Mouse (Mus musculus): Measurements from ENCODE around the gene Satb2. TPM values are rescaled to one million over a fixed set of nuclear protein-coding genes. Genes with fewer than 3 reads are reported as not detected.

Satb2 gene
- 46.2 and 62.5 TPM in 2 replicates for polyA plus RNA-seq (2015; fragmentation: Nextera tagmentation; extraction: Ambion mirVana)

DNA sequence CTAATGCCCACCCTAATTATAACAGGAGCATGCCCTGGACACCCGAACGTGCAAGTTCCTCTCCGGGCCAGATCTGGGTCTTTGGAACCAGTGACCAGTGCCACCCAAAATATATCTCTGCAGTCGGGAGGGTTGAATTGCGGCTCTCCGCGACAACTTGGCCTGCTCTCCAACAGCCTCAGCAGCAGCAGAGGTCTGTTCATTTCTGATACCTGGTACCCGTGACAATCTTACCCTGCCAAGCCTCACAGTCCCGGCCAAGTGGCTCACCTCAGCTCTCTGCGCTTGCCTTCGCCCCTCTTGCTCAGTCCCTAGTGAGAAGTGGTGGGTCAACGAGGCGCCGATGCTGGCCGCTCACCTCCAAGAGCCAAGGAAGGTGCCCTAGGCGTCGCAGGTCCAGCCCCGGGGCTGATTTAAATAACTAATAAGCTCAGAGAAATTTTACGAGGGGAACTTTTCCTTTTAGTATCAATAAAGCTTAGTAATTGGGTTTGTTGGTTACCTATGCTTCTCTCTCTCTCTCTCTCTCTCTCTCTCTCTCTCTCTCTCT lies at the start of gene Satb2:
Satb2 (minus strand) TSS at position 500 of the 550 bp plus-strand sequence.
- Histone ChIP-seq H3K4me3 (peak within 1 kb of the TSS; percentile 35), H3K4me2 (replicated peaks) (peak within 1 kb of the TSS; percentile 59), H3K9ac (replicated peaks) (peak within 1 kb of the TSS; percentile 32; the same call in 1 of the 2 replicates), H3K9me3 (no peaks in the 10 kb centered on the region), H3K36me3 (no peaks in the 10 kb centered on the region), H3K27ac (replicated peaks) (peak within 1 kb of the TSS; percentile 79; the same call in 1 of the 2 replicates), H3K4me1 (peaks cover 45% of the 10 kb centered on the region), H3K27me3 (peaks cover 48% of the 10 kb centered on the region)
- no peak for ATAC-seq (replicated peaks)
- 2% methylated on average over 19 of the region's 19 CpGs for WGBS

- no peak overlapping the region for H3K4me3 ChIP-seq
- no peak overlapping the region for H3K9ac ChIP-seq (replicated peaks)
- H3K36me3 ChIP-seq = no peaks in the 10 kb centered on the region
- no peak for ATAC-seq (replicated peaks)
- H3K27me3 ChIP-seq = no peaks in the 10 kb centered on the region
- no peaks in the 10 kb centered on the region for H3K4me1 ChIP-seq
- no peak overlapping the region for H3K27ac ChIP-seq (replicated peaks)
- no peak overlapping the region for H3K4me2 ChIP-seq (replicated peaks)
- no peaks in the 10 kb centered on the region for H3K9me3 ChIP-seq
Observed at GRCm38 (mm10) chr1:57018941-57019340, 40.5 kb upstream of the Satb2 start.

GRCm38 (mm10) chr1:57013856-57014255 lies 35.4 kb upstream of the Satb2 start:
- H3K27me3 ChIP-seq = no peaks in the 10 kb centered on the region
- H3K9me3 ChIP-seq = no peaks in the 10 kb centered on the region
- H3K4me2 ChIP-seq (replicated peaks) = no peak overlapping the region
- H3K4me3 ChIP-seq = no peak overlapping the region
- no peak overlapping the region for H3K9ac ChIP-seq (replicated peaks)
- no peak overlapping the region for H3K27ac ChIP-seq (replicated peaks)
- H3K36me3 ChIP-seq = no peaks in the 10 kb centered on the region
- ATAC-seq (replicated peaks) = no peak
- no peaks in the 10 kb centered on the region for H3K4me1 ChIP-seq

- Histone ChIP-seq H3K9me3 (no peaks in the 10 kb centered on the region), H3K27me3 (no peaks in the 10 kb centered on the region), H3K4me1 (no peaks in the 10 kb centered on the region), H3K36me3 (no peaks in the 10 kb centered on the region), H3K4me2 (replicated peaks) (no peak overlapping the region), H3K4me3 (no peak overlapping the region), H3K27ac (replicated peaks) (no peak overlapping the region), H3K9ac (replicated peaks) (no peak overlapping the region)
- ATAC-seq (replicated peaks) = peak; percentile 70; the same call in 1 of the 2 replicates
- WGBS = 50% methylated on average over 4 of the region's 4 CpGs
Observed at GRCm38 (mm10) chr1:57009171-57009570, 30.7 kb upstream of the Satb2 start.

- Histone ChIP-seq H3K4me1 (no peaks in the 10 kb centered on the region), H3K27ac (replicated peaks) (no peak overlapping the region), H3K9ac (replicated peaks) (no peak overlapping the region), H3K9me3 (no peaks in the 10 kb centered on the region), H3K36me3 (no peaks in the 10 kb centered on the region), H3K27me3 (no peaks in the 10 kb centered on the region), H3K4me3 (no peak overlapping the region), H3K4me2 (replicated peaks) (no peak overlapping the region)
- 81% methylated on average over 2 of the region's 2 CpGs for WGBS
- no peak for ATAC-seq (replicated peaks)
Observed at GRCm38 (mm10) chr1:56995041-56995440, 16.6 kb upstream of the Satb2 start.

GRCm38 (mm10) chr1:56992310-56992709 lies 13.9 kb upstream of the Satb2 start:
- H3K27ac ChIP-seq (replicated peaks) = no peak overlapping the region
- no peak overlapping the region for H3K4me3 ChIP-seq
- no peaks in the 10 kb centered on the region for H3K4me1 ChIP-seq
- no peak overlapping the region for H3K9ac ChIP-seq (replicated peaks)
- H3K4me2 ChIP-seq (replicated peaks) = no peak overlapping the region
- no peak for ATAC-seq (replicated peaks)
- 84% methylated on average over 5 of the region's 5 CpGs for WGBS
- H3K9me3 ChIP-seq = no peaks in the 10 kb centered on the region
- no peaks in the 10 kb centered on the region; the same call in 1 of the 2 replicates for H3K27me3 ChIP-seq
- H3K36me3 ChIP-seq = no peaks in the 10 kb centered on the region

GRCm38 (mm10) chr1:56991613-56992012 lies 13.2 kb upstream of the Satb2 start:
- no peaks in the 10 kb centered on the region; the same call in 1 of the 2 replicates for H3K27me3 ChIP-seq
- H3K27ac ChIP-seq (replicated peaks) = no peak overlapping the region
- WGBS = 55% methylated on average over 4 of the region's 4 CpGs
- ATAC-seq (replicated peaks) = no peak
- H3K4me2 ChIP-seq (replicated peaks) = no peak overlapping the region
- no peak overlapping the region for H3K4me3 ChIP-seq
- H3K9ac ChIP-seq (replicated peaks) = no peak overlapping the region
- no peaks in the 10 kb centered on the region for H3K9me3 ChIP-seq
- H3K4me1 ChIP-seq = no peaks in the 10 kb centered on the region
- H3K36me3 ChIP-seq = no peaks in the 10 kb centered on the region

DNA sequence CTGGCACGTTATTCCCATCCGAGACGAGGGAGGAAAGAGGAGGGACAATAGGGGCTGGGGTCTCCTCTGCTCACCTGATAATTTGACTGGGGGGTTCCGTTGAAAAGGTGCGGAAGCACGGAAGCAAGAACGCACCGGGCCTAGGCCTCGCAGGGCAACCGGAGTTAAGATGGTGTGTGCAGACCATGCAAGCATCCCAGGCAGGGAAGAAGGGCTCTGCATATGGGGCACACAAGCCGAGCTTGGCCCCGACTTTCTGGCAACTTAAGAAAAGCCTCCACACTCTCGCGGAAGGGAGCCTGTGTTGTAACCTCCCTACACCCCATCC lies 6.0 kb upstream of the Satb2 start:
- no peak for ATAC-seq (replicated peaks)
- Histone ChIP-seq H3K4me3 (peak overlapping the region; percentile 14; the same call in 1 of the 2 replicates), H3K4me2 (replicated peaks) (0 out of 2 replicates have a peak overlapping the region, but pooled peaks have one; percentile 7)

GRCm38 (mm10) chr1:56983771-56984482 lies 5.5 kb upstream of the Satb2 start:
- no peak overlapping the region for H3K9ac ChIP-seq (replicated peaks)
- no peaks in the 10 kb centered on the region for H3K36me3 ChIP-seq
- H3K4me1 ChIP-seq = peaks cover 19% of the 10 kb centered on the region
- no peaks in the 10 kb centered on the region for H3K9me3 ChIP-seq
- H3K27ac ChIP-seq (replicated peaks) = no peak overlapping the region
- WGBS = 2% methylated on average over 25 of the region's 25 CpGs
- H3K4me2 ChIP-seq (replicated peaks) = 0 out of 2 replicates have a peak overlapping the region, but pooled peaks have one; percentile 7
- H3K27me3 ChIP-seq = peaks cover 56% of the 10 kb centered on the region
- peak overlapping the region; percentile 14; the same call in 1 of the 2 replicates for H3K4me3 ChIP-seq
- peak; percentile 44; the same call in 1 of the 2 replicates for ATAC-seq (replicated peaks)

More for the DNA sequence above, 6.0 kb upstream of the Satb2 start:
- H3K27me3 ChIP-seq = peaks cover 54% of the 10 kb centered on the region
- H3K27ac ChIP-seq (replicated peaks) = no peak overlapping the region
- no peaks in the 10 kb centered on the region for H3K36me3 ChIP-seq
- H3K9me3 ChIP-seq = no peaks in the 10 kb centered on the region
- peaks cover 19% of the 10 kb centered on the region for H3K4me1 ChIP-seq
- no peak overlapping the region for H3K9ac ChIP-seq (replicated peaks)
- 5% methylated on average over 14 of the region's 14 CpGs for WGBS

- 4% methylated on average over 8 of the region's 8 CpGs for WGBS
- H3K4me1 ChIP-seq = peaks cover 21% of the 10 kb centered on the region
- no peak overlapping the region for H3K4me3 ChIP-seq
- no peak overlapping the region for H3K9ac ChIP-seq (replicated peaks)
- H3K27me3 ChIP-seq = peaks cover 58% of the 10 kb centered on the region
- no peaks in the 10 kb centered on the region for H3K36me3 ChIP-seq
- H3K27ac ChIP-seq (replicated peaks) = no peak overlapping the region
- H3K9me3 ChIP-seq = no peaks in the 10 kb centered on the region
- no peak for ATAC-seq (replicated peaks)
- no peak overlapping the region for H3K4me2 ChIP-seq (replicated peaks)
Observed at GRCm38 (mm10) chr1:56983100-56983590, 4.7 kb upstream of the Satb2 start.

- Histone ChIP-seq H3K27ac (replicated peaks) (no peak overlapping the region), H3K4me3 (no peak overlapping the region), H3K27me3 (peaks cover 62% of the 10 kb centered on the region), H3K4me1 (peaks cover 26% of the 10 kb centered on the region), H3K4me2 (replicated peaks) (no peak overlapping the region), H3K9me3 (no peaks in the 10 kb centered on the region), H3K36me3 (no peaks in the 10 kb centered on the region), H3K9ac (replicated peaks) (no peak overlapping the region)
- WGBS = 2% methylated on average over 8 of the region's 8 CpGs
- no peak for ATAC-seq (replicated peaks)
Observed at GRCm38 (mm10) chr1:56982631-56983030, 4.2 kb upstream of the Satb2 start.

DNA sequence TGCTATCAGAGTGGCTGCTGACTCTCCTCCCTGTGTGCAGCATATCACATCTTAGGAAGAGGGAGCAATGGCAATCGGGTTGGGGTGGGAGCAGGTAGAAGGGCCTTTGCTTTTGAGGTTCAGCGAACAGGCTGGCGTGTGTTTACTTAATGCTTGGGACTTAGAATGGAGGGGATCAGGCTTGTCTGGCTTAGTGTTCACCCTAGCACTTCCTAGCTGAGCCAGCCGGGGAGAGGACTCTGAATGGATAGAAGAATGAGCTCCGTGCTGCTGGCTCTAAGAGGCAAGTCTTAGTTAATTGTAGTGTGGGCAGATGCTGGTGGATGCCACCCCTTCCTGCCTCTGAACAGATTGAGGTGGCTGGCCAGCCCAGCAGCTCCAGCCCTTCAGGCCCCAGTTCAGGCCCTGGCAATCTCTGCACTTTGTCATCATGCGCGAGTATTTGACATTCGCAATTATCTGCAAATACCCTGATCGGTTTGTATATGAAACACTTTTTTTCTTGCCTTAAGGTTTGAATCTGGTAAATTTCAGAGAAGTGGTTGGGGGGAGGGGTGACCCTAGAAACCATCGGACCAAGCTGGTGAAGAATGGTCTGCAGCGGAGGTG lies 3.6 kb upstream of the Satb2 start:
- Histone ChIP-seq H3K4me2 (replicated peaks) (no peak overlapping the region), H3K36me3 (no peaks in the 10 kb centered on the region), H3K4me3 (no peak overlapping the region), H3K9me3 (no peaks in the 10 kb centered on the region), H3K27me3 (peaks cover 62% of the 10 kb centered on the region), H3K9ac (replicated peaks) (no peak overlapping the region), H3K27ac (replicated peaks) (no peak overlapping the region), H3K4me1 (peaks cover 32% of the 10 kb centered on the region)
- no peak for ATAC-seq (replicated peaks)
- WGBS = 2% methylated on average over 11 of the region's 11 CpGs
